Mouse (Mus musculus) cortical plate, adult 2 months (tissue): Measurements from ENCODE around the gene Cdh24.

Experiments
- CTCF ChIP-seq: fragments of 200-500 bp; IDR thresholded peaks from 2 replicates; pipeline ENCODE4 v1.5.1; 2011; ENCODE audit warnings: mild to moderate bottlenecking, control low read depth, low read length; ENCODE audit not compliant: insufficient read depth; ENCODE audit errors: extremely low read depth
- POLR2A ChIP-seq: fragments of 200-500 bp; IDR thresholded peaks from 2 replicates; pipeline ENCODE4 v1.6.1; 2011; ENCODE audit warnings: mild to moderate bottlenecking, low read length, control low read depth; ENCODE audit not compliant: insufficient read depth; ENCODE audit errors: extremely low read depth

- no peak for TF ChIP-seq POLR2A
- no peak for TF ChIP-seq CTCF
Measured at GRCm38 (mm10) chr14:54629797-54630196, 11.4 kb downstream of the Cdh24 start.
